Mouse (Mus musculus) embryonic facial prominence, embryonic 14.5 days (tissue): ENCODE measurements around the gene Asrgl1. TPM values are rescaled to one million over a fixed set of nuclear protein-coding genes. Genes with fewer than 3 reads are reported as not detected.
A peak's percentile ranks its signal among the peaks of the same experiment; 100 is the strongest.

ENCODE experiments used
- ATAC-seq: fragments of 200-750 bp; cut with Nextera tagmentation; 2 replicates; pipeline ENCODE4 v1.8.0; 2017; ENCODE audit warnings: low read depth, moderate number of reproducible peaks, moderate TSS enrichment
- DNase-seq: peaks from one replicate; pipeline ENCODE4 v3.0.0-alpha.2; 2015; ENCODE audit warnings: low spot score
- H3K27ac ChIP-seq: fragments of 300-500 bp; sonication (generic); replicated peaks from 2 replicates; pipeline ENCODE4 v1.5.1; 2014; ENCODE audit warnings: low read depth, mild to moderate bottlenecking, low read length, moderate library complexity
- H3K27me3 ChIP-seq: fragments of 300-500 bp; sonication (generic); replicated peaks from 2 replicates; pipeline ENCODE4 v1.6.1; 2014; ENCODE audit warnings: low read length; ENCODE audit not compliant: control insufficient read depth, insufficient read depth
- H3K36me3 ChIP-seq: fragments of 300-500 bp; sonication (generic); 2 replicates; pipeline ENCODE4 v1.6.1; 2014; ENCODE audit warnings: low read length, mixed read lengths; ENCODE audit not compliant: control insufficient read depth, insufficient read depth
- H3K4me1 ChIP-seq: fragments of 300-500 bp; sonication (generic); 2 replicates; pipeline ENCODE4 v1.6.1; 2014; ENCODE audit warnings: antibody characterized with exemption, low read length; ENCODE audit not compliant: control insufficient read depth, insufficient read depth
- H3K4me2 ChIP-seq: fragments of 300-500 bp; sonication (generic); 2 replicates; pipeline ENCODE4 v1.6.1; 2014; ENCODE audit warnings: low read depth, mild to moderate bottlenecking, low read length, moderate library complexity, mixed read lengths
- H3K4me3 ChIP-seq: fragments of 300-500 bp; sonication (generic); 2 replicates; pipeline ENCODE4 v1.5.1; 2014; ENCODE audit warnings: low read depth, mild to moderate bottlenecking, low read length
- H3K9ac ChIP-seq: fragments of 300-500 bp; sonication (generic); 2 replicates; pipeline ENCODE4 v1.6.1; 2014; ENCODE audit warnings: low read depth, mild to moderate bottlenecking, low read length, moderate library complexity, mixed read lengths
- H3K9me3 ChIP-seq: fragments of 300-500 bp; sonication (generic); 2 replicates; pipeline ENCODE4 v1.6.1; 2016; ENCODE audit warnings: low read length; ENCODE audit not compliant: control insufficient read depth
- WGBS: fragments of 180-500 bp; shearing (Covaris S2); extraction: QIAGEN DNeasy Blood & Tissue Kit; methylation state at CpG from one replicate; pipeline ENCODE4 v1.1.7; 2014; 5-methylcytosine and 5-hydroxymethylcytosine counted together
- polyA plus RNA-seq: library from polyadenylated mRNA; unstranded; fragments of >200 nt; fragmentation: Nextera tagmentation; extraction: Ambion mirVana; gene quantifications from 2 replicates; pipeline ENCODE4 v1.2.1, GENCODE M21; 2014

Asrgl1 gene
- polyA plus RNA-seq, 1 experiment from 2014 or later: 10.8 TPM

GRCm38 (mm10) chr19:9108536-9108935 is 26.9 kb downstream of the Asrgl1 start:
- H3K27me3 ChIP-seq: no peaks in the 10 kb centered on the region
- no peaks in the 10 kb centered on the region for H3K9me3 ChIP-seq
- H3K4me3 ChIP-seq: no peak overlapping the region
- H3K36me3 ChIP-seq: peaks cover 12% of the 10 kb centered on the region; the same call in 1 of the 2 replicates
- no peak for ATAC-seq
- no peak overlapping the region for H3K4me2 ChIP-seq
- H3K4me1 ChIP-seq: peaks cover 29% of the 10 kb centered on the region
- H3K9ac ChIP-seq: no peak overlapping the region
- DNase-seq: no peak
- H3K27ac ChIP-seq: no peak overlapping the region
- WGBS: 82% methylated on average over 1 of the region's 1 CpGs

DNA sequence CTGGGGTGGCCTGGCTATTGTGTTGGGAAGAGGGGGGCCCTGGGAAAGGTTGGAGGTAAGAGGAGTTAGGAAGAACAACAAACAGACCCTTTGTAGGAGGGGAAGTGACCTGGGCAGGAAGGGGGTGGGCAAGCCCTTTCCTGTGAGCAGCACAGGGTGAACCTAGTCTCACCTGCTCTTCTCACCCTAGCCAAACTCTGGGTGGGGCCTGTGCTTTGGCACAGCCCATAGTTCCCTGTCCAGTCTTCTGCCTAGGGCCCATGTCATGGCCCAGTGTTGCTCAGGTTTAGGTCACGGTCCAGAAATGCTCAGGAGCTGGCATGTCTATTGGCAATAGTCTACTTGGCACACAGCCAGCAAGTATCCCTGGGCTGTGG is 28.1 kb downstream of the Asrgl1 start:
- no peak for ATAC-seq
- Histone ChIP-seq H3K27me3 (no peaks in the 10 kb centered on the region), H3K9me3 (no peaks in the 10 kb centered on the region), H3K9ac (no peak overlapping the region; the same call in 1 of the 2 replicates), H3K4me1 (peaks cover 29% of the 10 kb centered on the region), H3K27ac (0 out of 2 replicates have a peak overlapping the region, but pooled peaks have one; percentile 63), H3K36me3 (0 out of 2 replicates have a peak, but pooled peaks cover 3% of the 10 kb centered on the region), H3K4me3 (no peak overlapping the region), H3K4me2 (no peak overlapping the region)
- DNase-seq: no peak
- 59% methylated on average over 1 of the region's 1 CpGs for WGBS

DNA sequence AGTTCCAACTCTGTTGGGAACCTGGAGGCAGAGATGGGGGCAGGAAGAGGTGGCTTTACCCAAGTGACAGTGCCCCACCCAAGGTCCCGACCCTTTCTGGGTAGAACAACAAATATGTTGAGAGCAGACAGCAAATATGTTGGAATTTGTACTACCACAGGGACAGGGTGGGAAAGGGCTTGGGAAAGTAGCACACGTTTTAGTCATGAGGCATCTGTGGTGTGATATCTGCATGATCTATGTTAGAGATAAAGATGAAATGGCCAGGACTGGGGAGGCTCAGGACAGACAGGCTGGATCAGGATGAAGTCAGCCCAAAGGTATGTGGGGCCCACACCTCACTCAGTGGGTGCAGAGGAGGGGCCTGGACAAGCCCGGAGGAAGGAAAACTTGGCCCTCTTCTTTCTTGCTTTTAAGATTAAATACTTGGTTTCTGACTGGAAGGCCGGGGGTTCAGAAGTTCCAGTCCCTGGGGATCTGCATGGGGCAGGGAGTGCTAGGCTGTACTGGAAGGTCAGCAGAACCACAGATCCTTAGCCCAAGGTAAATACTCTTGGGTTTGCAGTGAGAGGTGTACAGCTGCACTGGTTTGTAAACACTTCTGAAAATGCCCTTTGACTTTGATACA is 28.6 kb downstream of the Asrgl1 start:
- DNase-seq: peak; percentile 65
- Histone ChIP-seq H3K4me1 (peaks cover 29% of the 10 kb centered on the region), H3K4me2 (no peak overlapping the region), H3K9me3 (no peaks in the 10 kb centered on the region), H3K27me3 (no peaks in the 10 kb centered on the region), H3K9ac (peak overlapping the region; percentile 9; the same call in 1 of the 2 replicates), H3K4me3 (no peak overlapping the region), H3K36me3 (no peaks in the 10 kb centered on the region), H3K27ac (peak overlapping the region; percentile 63; the same call in 1 of the 2 replicates)
- peak; percentile 58 for ATAC-seq
- WGBS: 28% methylated on average over 4 of the region's 4 CpGs

- Histone ChIP-seq H3K4me3 (no peak overlapping the region), H3K27ac (peak overlapping the region; percentile 63), H3K36me3 (no peaks in the 10 kb centered on the region), H3K27me3 (no peaks in the 10 kb centered on the region), H3K9ac (peak overlapping the region; percentile 9; the same call in 1 of the 2 replicates), H3K4me2 (no peak overlapping the region), H3K4me1 (peaks cover 29% of the 10 kb centered on the region), H3K9me3 (no peaks in the 10 kb centered on the region)
- ATAC-seq (peak; percentile 19; the same call in 1 of the 2 replicates), DNase-seq (peak; percentile 58)
- WGBS: 16% methylated on average over 3 of the region's 5 CpGs
These were observed 29.3 kb downstream of the Asrgl1 start for GRCm38 (mm10) chr19:9106096-9106495.

DNA sequence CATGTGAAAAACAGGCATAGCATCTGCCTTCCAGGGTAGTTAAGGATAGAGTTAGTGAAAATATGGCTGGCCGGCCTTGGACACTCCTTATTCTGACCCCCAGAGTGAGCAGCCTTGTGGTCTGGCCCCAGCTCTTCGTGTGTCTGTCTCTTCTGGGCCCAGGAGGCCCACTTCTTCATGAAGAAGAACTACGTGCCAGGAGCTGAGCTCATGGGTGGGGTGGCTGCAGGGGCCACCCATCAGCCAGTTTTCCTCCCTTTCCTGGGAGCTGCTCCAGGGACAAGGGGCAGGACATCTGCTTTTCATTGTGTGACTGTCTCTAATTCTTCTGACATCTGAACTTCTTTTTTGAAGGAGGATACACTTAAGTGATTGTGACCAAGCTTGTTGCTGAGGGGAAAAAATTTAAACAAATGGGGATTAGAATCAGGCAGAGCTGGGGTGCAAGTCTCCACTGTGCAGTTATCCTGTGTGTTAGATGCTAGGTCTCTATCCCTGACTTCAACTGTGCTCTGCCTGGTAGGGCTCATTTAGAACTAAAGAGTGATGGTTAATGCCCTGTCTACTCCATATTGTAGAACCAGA is 30.2 kb downstream of the Asrgl1 start:
- H3K27me3 ChIP-seq: no peaks in the 10 kb centered on the region
- H3K4me1 ChIP-seq: peaks cover 29% of the 10 kb centered on the region
- no peak overlapping the region for H3K4me2 ChIP-seq
- DNase-seq (peak; percentile 14), ATAC-seq (no peak)
- no peaks in the 10 kb centered on the region for H3K36me3 ChIP-seq
- H3K27ac ChIP-seq: no peak overlapping the region; the same call in 1 of the 2 replicates
- no peak overlapping the region for H3K4me3 ChIP-seq
- H3K9me3 ChIP-seq: no peaks in the 10 kb centered on the region
- H3K9ac ChIP-seq: no peak overlapping the region
- WGBS: 62% methylated on average over 3 of the region's 3 CpGs

DNA sequence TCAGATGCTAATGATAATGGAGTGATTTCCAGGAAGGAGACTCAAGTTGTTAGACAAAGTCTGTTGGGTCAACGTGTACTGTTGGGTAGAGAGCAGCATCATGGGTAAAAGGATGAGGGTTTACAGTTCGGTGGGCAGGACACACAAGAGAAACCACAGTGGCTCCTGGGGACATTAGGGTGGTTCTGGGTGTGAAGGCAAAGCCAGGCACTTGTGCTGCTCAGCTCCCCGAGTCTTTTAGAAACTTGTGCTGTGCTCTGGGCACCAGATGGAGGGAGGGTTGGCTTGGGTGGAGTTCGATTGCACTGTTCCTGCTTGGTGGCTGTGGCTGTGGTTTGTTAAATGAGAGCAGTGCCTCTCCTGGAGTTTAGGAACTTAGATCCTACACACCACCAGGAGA is 31.4 kb downstream of the Asrgl1 start:
- H3K27ac ChIP-seq: no peak overlapping the region
- no peak overlapping the region for H3K4me2 ChIP-seq
- no peak overlapping the region for H3K4me3 ChIP-seq
- no peak overlapping the region for H3K9ac ChIP-seq
- ATAC-seq (no peak), DNase-seq (no peak)
- 74% methylated on average over 4 of the region's 4 CpGs for WGBS
- no peaks in the 10 kb centered on the region for H3K27me3 ChIP-seq
- H3K4me1 ChIP-seq: peaks cover 29% of the 10 kb centered on the region
- no peaks in the 10 kb centered on the region for H3K36me3 ChIP-seq
- no peaks in the 10 kb centered on the region for H3K9me3 ChIP-seq

- Histone ChIP-seq H3K4me3 (no peak overlapping the region), H3K36me3 (no peaks in the 10 kb centered on the region), H3K27me3 (no peaks in the 10 kb centered on the region), H3K4me1 (peaks cover 14% of the 10 kb centered on the region), H3K9me3 (no peaks in the 10 kb centered on the region), H3K4me2 (no peak overlapping the region), H3K9ac (no peak overlapping the region), H3K27ac (no peak overlapping the region)
- DNase-seq (no peak), ATAC-seq (no peak)
- 50% methylated on average over 2 of the region's 2 CpGs for WGBS
These were observed 34.4 kb downstream of the Asrgl1 start for GRCm38 (mm10) chr19:9101062-9101457.

DNA sequence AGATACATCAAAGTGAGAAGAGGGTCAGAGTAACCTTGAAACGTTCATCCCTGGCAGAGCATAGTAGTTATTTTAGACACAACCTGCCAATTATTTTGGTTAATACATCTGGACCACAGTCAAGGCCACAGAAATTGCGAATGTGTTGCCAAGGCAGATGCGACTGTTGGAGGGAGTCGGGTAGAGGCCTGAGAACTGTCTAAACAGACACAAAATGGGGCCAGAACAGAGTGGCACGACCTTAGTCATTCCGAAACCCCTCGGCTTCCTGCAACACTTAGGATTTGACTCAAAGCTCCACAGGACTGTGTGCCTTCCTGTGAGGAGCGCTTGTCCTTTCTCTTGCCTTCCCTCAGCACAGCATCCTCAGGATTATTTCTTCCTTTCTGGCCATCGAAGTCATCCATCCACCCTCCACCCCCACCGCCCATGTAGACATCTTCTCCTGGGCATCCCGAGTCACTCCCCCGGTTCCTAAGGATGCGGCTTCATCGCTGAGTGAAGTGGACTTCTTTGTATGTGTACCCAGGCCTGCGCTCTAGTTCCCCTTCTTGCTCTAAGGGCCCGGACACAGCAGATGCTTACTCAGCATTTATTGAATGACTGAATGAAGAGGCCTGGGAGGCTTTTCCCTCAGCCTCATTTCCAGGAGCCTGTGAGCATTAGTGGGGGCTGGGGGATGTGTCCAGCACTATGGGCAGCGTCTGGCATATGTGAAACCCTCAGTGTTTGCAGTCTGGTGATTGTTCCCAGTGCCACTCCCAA is 35.0 kb downstream of the Asrgl1 start:
- Histone ChIP-seq H3K4me1 (peaks cover 8% of the 10 kb centered on the region), H3K9ac (no peak overlapping the region), H3K9me3 (no peaks in the 10 kb centered on the region), H3K27ac (no peak overlapping the region), H3K4me3 (no peak overlapping the region), H3K27me3 (no peaks in the 10 kb centered on the region), H3K36me3 (no peaks in the 10 kb centered on the region), H3K4me2 (no peak overlapping the region)
- no peak for ATAC-seq
- no peak for DNase-seq
- 86% methylated on average over 17 of the region's 17 CpGs for WGBS
